Mouse (Mus musculus) MEL (cell line): ENCODE data around the gene Dennd4b. TPM values are rescaled to one million over a fixed set of nuclear protein-coding genes. Genes with fewer than 3 reads are reported as not detected.

Source experiments
- DNase-seq: peaks from one replicate; pipeline ENCODE4 v3.0.0; 2011; ENCODE audit warnings: low read depth, low spot score
- H3K27ac ChIP-seq: 2 replicates; pipeline ENCODE4 v1.5.1; 2012; ENCODE audit warnings: low read depth, mild to moderate bottlenecking, control low read depth, low read length, moderate library complexity; ENCODE audit not compliant: control insufficient read depth
- H3K27me3 ChIP-seq, 2 experiments: fragments of 150-350 bp in 1 of 2; sonication (generic) in 1 of 2; 2 replicates each; pipeline ENCODE4 v1.6.1; 2012; ENCODE audit warnings: low read length in 2 of 2, mild to moderate bottlenecking in 2 of 2, improper control_type of control experiment in 1 of 2, moderate library complexity in 1 of 2; ENCODE audit not compliant: insufficient read depth in 2 of 2, control insufficient read depth in 1 of 2
- H3K36me3 ChIP-seq, 2 experiments: 2 replicates each; pipeline ENCODE4 v1.6.1; 2012 to 2014; ENCODE audit warnings: low read length in 2 of 2, improper control_type of control experiment in 1 of 2, inconsistent platforms in 1 of 2, mild to moderate bottlenecking in 1 of 2; ENCODE audit not compliant: insufficient read depth in 2 of 2, control insufficient read depth in 1 of 2
- H3K4me1 ChIP-seq, 2 experiments: fragments of 150-350 bp in 1 of 2; sonication (generic) in 1 of 2; 2 replicates each; pipeline ENCODE4 v1.6.1; 2012; ENCODE audit warnings: low read length in 2 of 2, improper control_type of control experiment in 1 of 2, mild to moderate bottlenecking in 1 of 2; ENCODE audit not compliant: insufficient read depth in 2 of 2, control insufficient read depth in 1 of 2
- H3K4me3 ChIP-seq, 2 experiments: fragments of 150-350 bp in 1 of 2; sonication (generic) in 1 of 2; 2 replicates each; pipeline ENCODE4 v1.5.1; 2012; ENCODE audit warnings: low read depth in 2 of 2, low read length in 2 of 2, mild to moderate bottlenecking in 2 of 2, moderate library complexity in 2 of 2, control low read depth in 1 of 2, improper control_type of control experiment in 1 of 2; ENCODE audit not compliant: control insufficient read depth in 1 of 2, insufficient read depth in 1 of 2
- H3K79me2 ChIP-seq: 2 replicates; pipeline ENCODE4 v1.6.1; 2012; ENCODE audit warnings: mild to moderate bottlenecking, low read length, moderate library complexity; ENCODE audit not compliant: control insufficient read depth, poor library complexity, insufficient read depth
- H3K9ac ChIP-seq: 2 replicates; pipeline ENCODE4 v1.6.1; 2012; ENCODE audit warnings: low read depth, mild to moderate bottlenecking, control low read depth, low read length, moderate library complexity; ENCODE audit not compliant: control insufficient read depth, poor library complexity, severe bottlenecking
- H3K9me3 ChIP-seq: fragments of 150-350 bp; sonication (generic); replicated peaks from 2 replicates; pipeline ENCODE4 v1.6.1; 2012; ENCODE audit warnings: mild to moderate bottlenecking, low read length, improper control_type of control experiment, moderate library complexity; ENCODE audit not compliant: insufficient read depth
- BHLHE40 ChIP-seq: IDR thresholded peaks from 2 replicates; pipeline ENCODE4 v1.6.1; 2012; ENCODE audit warnings: low read depth, mild to moderate bottlenecking, inconsistent platforms, low read length, improper control_type of control experiment, borderline replicate concordance
- E2F4 ChIP-seq: IDR thresholded peaks from 2 replicates; pipeline ENCODE4 v1.6.1; 2011; ENCODE audit warnings: low read depth, low read length, improper control_type of control experiment, borderline replicate concordance
- ELF1 ChIP-seq: IDR thresholded peaks from 2 replicates; pipeline ENCODE4 v1.6.1; 2014; ENCODE audit warnings: low read depth, mild to moderate bottlenecking, inconsistent platforms, low read length, improper control_type of control experiment, moderate library complexity
- EP300 ChIP-seq, 2 experiments: IDR thresholded peaks; 2 replicates each; pipeline ENCODE4 v1.6.1; 2011; ENCODE audit warnings: improper control_type of control experiment in 2 of 2, low read length in 2 of 2, low read depth in 1 of 2, mild to moderate bottlenecking in 1 of 2
- ETS1 ChIP-seq: IDR thresholded peaks from 2 replicates; pipeline ENCODE4 v1.6.1; 2012; ENCODE audit warnings: low read depth, mild to moderate bottlenecking, inconsistent platforms, low read length, improper control_type of control experiment, moderate library complexity
- GABPA ChIP-seq: IDR thresholded peaks from 2 replicates; pipeline ENCODE4 v1.6.1; 2012; ENCODE audit warnings: low read depth, mild to moderate bottlenecking, inconsistent platforms, low read length, improper control_type of control experiment, moderate library complexity
- MAFK ChIP-seq: IDR thresholded peaks from 2 replicates; pipeline ENCODE4 v1.6.1; 2011; ENCODE audit warnings: low read depth, mild to moderate bottlenecking, low read length, improper control_type of control experiment, borderline replicate concordance
- MAX ChIP-seq: IDR thresholded peaks from 2 replicates; pipeline ENCODE4 v1.6.1; 2011; ENCODE audit warnings: low read length, improper control_type of control experiment
- MYB ChIP-seq: IDR thresholded peaks from 2 replicates; pipeline ENCODE4 v1.6.1; 2011; ENCODE audit warnings: mild to moderate bottlenecking, low read depth, low read length, improper control_type of control experiment
- MYC ChIP-seq: IDR thresholded peaks from 2 replicates; pipeline ENCODE4 v1.6.1; 2011; ENCODE audit warnings: low read depth, mild to moderate bottlenecking, low read length, improper control_type of control experiment, moderate library complexity
- POLR2A ChIP-seq, 2 experiments: IDR thresholded peaks; 2 replicates each; pipeline ENCODE4 v1.6.1; 2011 to 2012; ENCODE audit warnings: low read length in 2 of 2, mild to moderate bottlenecking in 2 of 2, control low read depth in 1 of 2, improper control_type of control experiment in 1 of 2, low read depth in 1 of 2, moderate library complexity in 1 of 2; ENCODE audit not compliant: control insufficient read depth in 1 of 2, insufficient read depth in 1 of 2, poor library complexity in 1 of 2
- POLR2AphosphoS5 ChIP-seq: IDR thresholded peaks from 2 replicates; pipeline ENCODE4 v1.6.1; 2012; ENCODE audit warnings: low read depth, borderline replicate concordance, mild to moderate bottlenecking, inconsistent platforms, low read length, moderate library complexity, mixed read lengths
- RCOR1 ChIP-seq: IDR thresholded peaks from 2 replicates; pipeline ENCODE4 v1.6.1; 2012; ENCODE audit warnings: low read depth, mild to moderate bottlenecking, inconsistent platforms, low read length, improper control_type of control experiment
- UBTF ChIP-seq: IDR thresholded peaks from 2 replicates; pipeline ENCODE4 v1.6.1; 2012; ENCODE audit warnings: low read depth, mild to moderate bottlenecking, inconsistent platforms, low read length, improper control_type of control experiment, moderate library complexity, borderline replicate concordance; ENCODE audit not compliant: insufficient read depth
- USF1 ChIP-seq: IDR thresholded peaks from 2 replicates; pipeline ENCODE4 v1.6.1; 2014; ENCODE audit warnings: low read depth, mild to moderate bottlenecking, inconsistent platforms, low read length, improper control_type of control experiment, moderate library complexity
- ZC3H11A ChIP-seq: IDR thresholded peaks from 2 replicates; pipeline ENCODE4 v1.6.1; 2012; ENCODE audit warnings: low read depth, mild to moderate bottlenecking, inconsistent platforms, low read length, improper control_type of control experiment
- ZNF384 ChIP-seq: IDR thresholded peaks from 2 replicates; pipeline ENCODE4 v1.6.1; 2012; ENCODE audit warnings: low read depth, mild to moderate bottlenecking, inconsistent platforms, low read length, improper control_type of control experiment
- polyA plus RNA-seq, 2 experiments: library from polyadenylated mRNA; stranded (reverse) in 1 of 2; unstranded in 1 of 2; fragments of >175 nt in 1 of 2; fragments of >200 nt in 1 of 2; gene quantifications; 2 replicates each; pipeline versions ENCODE4 v1.2.1 to v1.2.4; 2012; ENCODE audit warnings: low replicate concordance in 2 of 2, low read depth in 1 of 2; ENCODE audit not compliant: insufficient read length in 2 of 2, insufficient read depth in 1 of 2, missing spikeins in 1 of 2
- total RNA-seq: library from RNA; depleted of rRNA; stranded (reverse); fragments of 300-350 nt; gene quantifications from 2 replicates; pipeline ENCODE4 v1.2.3, GENCODE M21; 2012

The Dennd4b gene
- total and polyA plus RNA-seq, 3 experiments = 11.6 to 27.1 TPM; not detected in 1

DNA sequence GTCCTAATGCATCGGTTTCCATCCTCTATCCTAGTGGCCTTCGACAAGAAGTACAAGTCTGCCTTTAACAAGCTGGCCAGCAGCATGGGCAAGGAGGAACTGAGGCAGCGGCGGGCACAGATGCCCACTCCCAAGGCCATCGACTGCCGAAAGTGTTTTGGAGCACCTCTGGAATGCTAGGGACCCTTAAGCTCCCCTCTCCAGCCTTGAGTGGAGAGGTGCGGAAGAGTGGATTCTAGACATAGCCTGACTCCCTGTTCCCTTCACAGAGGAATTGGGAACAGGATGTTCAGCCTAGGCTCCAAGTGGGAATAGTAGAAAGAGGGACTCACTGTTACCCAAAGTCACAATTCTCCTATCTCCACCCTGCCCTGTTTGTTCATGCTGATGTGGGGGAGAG lies 14.8 kb downstream of the Dennd4b start:
- Histone ChIP-seq H3K79me2 (no peaks in the 10 kb centered on the region), H3K27ac (no peak overlapping the region), H3K4me1 (no peaks in the 10 kb centered on the region), H3K9ac (no peak overlapping the region), H3K27me3 (no peaks in the 10 kb centered on the region), H3K36me3 (peaks cover 0 to 9% of the 10 kb centered on the region in 2 experiments; a peak in 2 of 4 replicates), H3K9me3 (no peaks in the 10 kb centered on the region), H3K4me3 (no peak overlapping the region)
- DNase-seq = no peak
- TF ChIP-seq ZC3H11A = no peak

DNA sequence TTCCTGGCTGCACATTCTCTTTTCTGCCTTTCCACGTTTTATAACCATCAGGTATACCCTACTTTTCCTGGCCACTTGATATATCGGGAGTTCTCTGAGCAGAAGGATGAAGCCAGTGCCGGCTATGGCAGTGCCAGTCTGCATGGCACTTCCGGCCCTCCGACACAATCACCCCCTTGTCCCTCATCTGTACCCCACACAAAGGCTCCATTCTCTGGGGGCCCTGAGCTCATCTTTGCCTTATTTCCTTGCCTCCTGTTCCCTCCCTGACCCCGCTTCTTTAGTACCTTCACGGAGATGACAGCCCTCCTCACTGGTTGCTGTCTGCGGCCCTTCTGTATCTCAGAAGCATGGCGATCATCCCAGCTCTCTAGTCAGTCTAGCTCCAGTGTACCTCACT lies 15.7 kb downstream of the Dennd4b start:
- Histone ChIP-seq H3K27me3 (no peaks in the 10 kb centered on the region), H3K4me3 (no peak overlapping the region), H3K36me3 (peaks cover 0 to 9% of the 10 kb centered on the region in 2 experiments; a peak in 2 of 4 replicates), H3K27ac (no peak overlapping the region), H3K9ac (no peak overlapping the region), H3K4me1 (no peaks in the 10 kb centered on the region), H3K9me3 (no peaks in the 10 kb centered on the region), H3K79me2 (no peaks in the 10 kb centered on the region)
- no peak for TF ChIP-seq POLR2AphosphoS5
- no peak for TF ChIP-seq USF1
- TF ChIP-seq MAFK = no peak
- TF ChIP-seq MAX = no peak
- TF ChIP-seq RCOR1 = no peak
- no peak for TF ChIP-seq ZC3H11A
- no peak for TF ChIP-seq MYC
- no peak for TF ChIP-seq BHLHE40
- TF ChIP-seq EP300 (IDR thresholded peaks at IDR 0.05; ENCODE audit: low read depth in 1 of 2, low read length in 2 of 2) = no peak
- no peak for TF ChIP-seq UBTF
- TF ChIP-seq ETS1 = no peak
- TF ChIP-seq ZNF384 = no peak
- TF ChIP-seq MYB = no peak
- no peak for TF ChIP-seq GABPA
- no peak for TF ChIP-seq POLR2A (IDR thresholded peaks at IDR 0.05; ENCODE audit: control insufficient read depth in 1 of 2, insufficient read depth in 1 of 2, low read depth in 1 of 2, low read length in 2 of 2, poor library complexity in 1 of 2)
- TF ChIP-seq ELF1 = no peak
- TF ChIP-seq E2F4 = no peak
- no peak for DNase-seq
